ENCODE assay signal across 7 mouse cellular contexts in genomic region chr3:159495243-159495801, GRCm38 (mm10). TPM values are rescaled to one million over a fixed set of nuclear protein-coding genes. Genes with fewer than 3 reads are reported as not detected.
DNase-seq lines count a peak whose midpoint lies in the region; ATAC-seq lines count a peak whose summit lies in the region.

TSS of gene Depdc1a (plus strand) at chr3:159495433.

- 0 out of 2 replicates have a peak, but pooled peaks cover 8% of the 10 kb centered on the region for H3K36me3 ChIP-seq in embryonic facial prominence, embryonic 12.5 days
- H3K36me3 ChIP-seq in limb, embryonic 11.5 days (ENCODE audit: control insufficient read depth, insufficient read depth, low read length), result no peaks in the 10 kb centered on the region
- no peaks in the 10 kb centered on the region for H3K36me3 ChIP-seq in midbrain, embryonic 14.5 days (ENCODE audit: control insufficient read depth, insufficient read depth, low read length)

- no peaks in the 10 kb centered on the region for H3K4me1 ChIP-seq in embryonic facial prominence, embryonic 12.5 days
- H3K4me1 ChIP-seq in limb, embryonic 11.5 days (ENCODE audit: control insufficient read depth, insufficient read depth, low read length), result no peaks in the 10 kb centered on the region
- H3K4me1 ChIP-seq in midbrain, embryonic 14.5 days (ENCODE audit: control insufficient read depth, insufficient read depth, low read length), result no peaks in the 10 kb centered on the region

- peak within 1 kb of the TSS; percentile 60 for H3K4me3 ChIP-seq in embryonic facial prominence, embryonic 12.5 days
- H3K4me3 ChIP-seq in limb, embryonic 11.5 days (ENCODE audit: low read depth, low read length), result peak within 1 kb of the TSS; percentile 51
- peak within 1 kb of the TSS; percentile 52 for H3K4me3 ChIP-seq in midbrain, embryonic 14.5 days (replicated peaks; ENCODE audit: low read depth, low read length)

- H3K27me3 ChIP-seq in embryonic facial prominence, embryonic 12.5 days, result no peaks in the 10 kb centered on the region
- no peaks in the 10 kb centered on the region for H3K27me3 ChIP-seq in limb, embryonic 11.5 days (ENCODE audit: control insufficient read depth, insufficient read depth, low read length)
- no peaks in the 10 kb centered on the region for H3K27me3 ChIP-seq in midbrain, embryonic 14.5 days (ENCODE audit: control insufficient read depth, insufficient read depth, low read length)

- H3K27ac ChIP-seq in embryonic facial prominence, embryonic 12.5 days, result peak within 1 kb of the TSS; percentile 57; the same call in 1 of the 2 replicates
- no peak within 1 kb of the TSS for H3K27ac ChIP-seq in limb, embryonic 11.5 days (replicated peaks; ENCODE audit: low read depth, low read length)
- H3K27ac ChIP-seq in midbrain, embryonic 14.5 days (replicated peaks; ENCODE audit: low read depth, low read length), result no peak within 1 kb of the TSS

- H3K9me3 ChIP-seq in embryonic facial prominence, embryonic 12.5 days, result no peaks in the 10 kb centered on the region
- no peaks in the 10 kb centered on the region for H3K9me3 ChIP-seq in limb, embryonic 11.5 days (ENCODE audit: control insufficient read depth, low read length)
- H3K9me3 ChIP-seq in midbrain, embryonic 14.5 days (ENCODE audit: control insufficient read depth, low read length), result no peaks in the 10 kb centered on the region

- peak within 1 kb of the TSS; percentile 62 for H3K9ac ChIP-seq in embryonic facial prominence, embryonic 12.5 days
- peak within 1 kb of the TSS; percentile 69 for H3K9ac ChIP-seq in limb, embryonic 11.5 days (ENCODE audit: low read length)
- peak within 1 kb of the TSS; percentile 70 for H3K9ac ChIP-seq in midbrain, embryonic 14.5 days (replicated peaks; ENCODE audit: low read length)

- ATAC-seq in embryonic facial prominence, embryonic 12.5 days (ENCODE audit: insufficient number of reproducible peaks, insufficient read depth, low FRiP score, low TSS enrichment), result peak; percentile 100
- peak; percentile 100 for ATAC-seq in limb, embryonic 11.5 days (ENCODE audit: insufficient number of reproducible peaks, low FRiP score, low TSS enrichment, low read depth)
- ATAC-seq in midbrain, embryonic 14.5 days (ENCODE audit: low FRiP score, low TSS enrichment), result peak; percentile 100

- peak within 1 kb of the TSS; percentile 65 for H3K4me2 ChIP-seq in embryonic facial prominence, embryonic 12.5 days (replicated peaks)
- H3K4me2 ChIP-seq in limb, embryonic 11.5 days (ENCODE audit: low read depth, severe bottlenecking), result peak within 1 kb of the TSS; percentile 30
- H3K4me2 ChIP-seq in midbrain, embryonic 14.5 days (ENCODE audit: low read length), result peak within 1 kb of the TSS; percentile 69

- WGBS in embryonic facial prominence, embryonic 12.5 days, result under 1% methylated on average over 28 of the region's 28 CpGs
- under 1% methylated on average over 28 of the region's 28 CpGs for WGBS in limb, embryonic 11.5 days
- WGBS in midbrain, embryonic 14.5 days, result under 1% methylated on average over 28 of the region's 28 CpGs

- DNase-seq in adrenal gland, postnatal 25 days, result peak; percentile 90
- peak; percentile 98 for DNase-seq in heart, adult 11 months
- DNase-seq in kidney, adult 18-20 months, result peak; percentile 89
- DNase-seq in limb, embryonic 11.5 days (ENCODE audit: low spot score), result peak; percentile 91
- DNase-seq in midbrain, embryonic 14.5 days, result peak; percentile 96
- DNase-seq in spleen, adult 18-20 months, result peak; percentile 73 to 82

RNA-seq across cellular contexts. Expression of gene Depdc1a, which starts in this region (rescaled TPM):
- total RNA-seq in adrenal gland, postnatal 25 days (2021), result 2.3 and 3.7 TPM in 2 replicates
- polyA plus RNA-seq in embryonic facial prominence, embryonic 12.5 days (2016; fragmentation: Nextera tagmentation; extraction: Ambion mirVana), result 37.8 and 43.7 TPM in 2 replicates
- polyA plus RNA-seq in limb, embryonic 11.5 days (2014; fragmentation: Nextera tagmentation; extraction: Ambion mirVana), result 47.7 and 50.1 TPM in 2 replicates
- polyA plus RNA-seq in midbrain, embryonic 14.5 days (2014; fragmentation: Nextera tagmentation; extraction: Ambion mirVana), result 2.2 and 5.2 TPM in 2 replicates
